Mouse (Mus musculus) left cerebral cortex, postnatal 25 days (tissue): Measurements from ENCODE around the gene B3gat1. TPM values are rescaled to one million over a fixed set of nuclear protein-coding genes. Genes with fewer than 3 reads are reported as not detected.

Source experiments
- DNase-seq, 2 experiments: peaks; one replicate each; pipeline ENCODE4 v3.0.0; 2022; ENCODE audit warnings: low spot score in 2 of 2, mixed read lengths in 1 of 2
- intact Hi-C: fragments of 180-260 bp; cut with DNase I; formaldehyde crosslinking; loops from one replicate; pipeline ENCODE4 v1.15.1; 2025
- total RNA-seq, 2 experiments: library from RNA; stranded (reverse); gene quantifications; 2 replicates each; pipeline ENCODE4 v1.2.3; 2021

The B3gat1 gene
- total RNA-seq, 2 experiments from 2014 or later = 208 to 226 TPM

GRCm38 (mm10) chr9:26762477-26762876 lies 28.9 kb downstream of the B3gat1 start:
- peak in 1 of 2 experiments; percentile 29 for DNase-seq
- intact Hi-C loops = loop anchor here (5.0 to 10.0 kb wide), 2 partner anchors 348 to 865 kb away; no protein-coding TSS in a partner anchor

- intact Hi-C loops = loop anchor here (10.0 kb wide), 1 partner anchor 353 kb away; no protein-coding TSS in a partner anchor
- DNase-seq = no peak
These were observed 34.7 kb downstream of the B3gat1 start for GRCm38 (mm10) chr9:26768181-26768580.

- no peak for DNase-seq
These were observed 42.2 kb downstream of the B3gat1 start for GRCm38 (mm10) chr9:26775700-26776099.

GRCm38 (mm10) chr9:26776122-26776902 lies 42.8 kb downstream of the B3gat1 start:
- intact Hi-C loops = loop anchor here (1.0 to 10.0 kb wide), 6 partner anchors 652 to 1449 kb away; no protein-coding TSS in a partner anchor
- peak; percentile 73 to 85 for DNase-seq

More at GRCm38 (mm10) chr9:26775700-26776099, 42.2 kb downstream of the B3gat1 start:
- intact Hi-C loops = loop anchor here (1.0 to 10.0 kb wide), 6 partner anchors 651 to 1448 kb away; no protein-coding TSS in a partner anchor

GRCm38 (mm10) chr9:26778421-26778820 lies 44.9 kb downstream of the B3gat1 start:
- intact Hi-C loops = loop anchor here (5.0 to 10.0 kb wide), 4 partner anchors 654 to 1451 kb away; no protein-coding TSS in a partner anchor
- DNase-seq = no peak

GRCm38 (mm10) chr9:26783414-26783975 lies 50.0 kb downstream of the B3gat1 start:
- intact Hi-C loops = no loop called here
- no peak for DNase-seq

GRCm38 (mm10) chr9:26792829-26793228 lies 59.3 kb downstream of the B3gat1 start:
- no peak for DNase-seq
- intact Hi-C loops = no loop called here

- DNase-seq = no peak
- intact Hi-C loops = no loop called here
These were observed 64.7 kb downstream of the B3gat1 start for GRCm38 (mm10) chr9:26798205-26798604.

- DNase-seq = no peak
- intact Hi-C loops = no loop called here
These were observed 65.2 kb downstream of the B3gat1 start for GRCm38 (mm10) chr9:26798731-26799130.

- intact Hi-C loops = no loop called here
These were observed 66.8 kb downstream of the B3gat1 start for GRCm38 (mm10) chr9:26800357-26800756.

GRCm38 (mm10) chr9:26804321-26804720 lies 70.8 kb downstream of the B3gat1 start:
- DNase-seq = no peak
- intact Hi-C loops = no loop called here

More at GRCm38 (mm10) chr9:26800357-26800756, 66.8 kb downstream of the B3gat1 start:
- DNase-seq = no peak

- intact Hi-C loops = no loop called here
- DNase-seq = peak; percentile 81 to 83
These were observed 72.6 kb downstream of the B3gat1 start, which contains the start of gene Glb1l2 for GRCm38 (mm10) chr9:26805935-26806666. TSS of gene Glb1l2 (minus strand) at chr9:26806468.

- DNase-seq = no peak
- intact Hi-C loops = no loop called here
These were observed 75.2 kb downstream of the B3gat1 start for GRCm38 (mm10) chr9:26808735-26809134.

Other genes with a start within 250 kb of the B3gat1 start
- under 1 TPM; 0.18 to 0.62 TPM for gene Glb1l2, start 72.7 kb downstream of the B3gat1 start, total RNA-seq
- not detected for gene Glb1l3, start 127.2 kb downstream of the B3gat1 start, total RNA-seq
- not detected for gene Gm1110, start 189.4 kb downstream of the B3gat1 start, total RNA-seq